Mouse (Mus musculus) cerebellum, adult 2 months (tissue): ENCODE results near the gene 4930486L24Rik.

Source experiments
- CTCF ChIP-seq: fragments of 200-500 bp; IDR thresholded peaks from 2 replicates; pipeline ENCODE4 v1.5.1; 2011; ENCODE audit warnings: low read depth, mild to moderate bottlenecking, control low read depth, low read length, moderate library complexity, borderline replicate concordance; ENCODE audit not compliant: insufficient read depth
- POLR2A ChIP-seq: fragments of 200-500 bp; IDR thresholded peaks from 2 replicates; pipeline ENCODE4 v1.6.1; 2011; ENCODE audit warnings: low read length, control low read depth, borderline replicate concordance; ENCODE audit not compliant: insufficient read depth

GRCm38 (mm10) chr13:60892301-60892700 is 28.0 kb upstream of the 4930486L24Rik start:
- no peak for TF ChIP-seq CTCF
- no peak for TF ChIP-seq POLR2A
